Mouse (Mus musculus) layer of hippocampus, adult 11-12 months (tissue): ENCODE measurements around the gene Wdr62.
"Not testable (repeated sequence)": the region's sequence is repeated elsewhere in the genome, so short reads cannot be mapped to it uniquely, and the experiment has no call there.

Source experiments
- DNase-seq: peaks from one replicate; pipeline ENCODE4 v3.0.0; 2022; ENCODE audit warnings: low spot score

Gene Wdr62

DNA sequence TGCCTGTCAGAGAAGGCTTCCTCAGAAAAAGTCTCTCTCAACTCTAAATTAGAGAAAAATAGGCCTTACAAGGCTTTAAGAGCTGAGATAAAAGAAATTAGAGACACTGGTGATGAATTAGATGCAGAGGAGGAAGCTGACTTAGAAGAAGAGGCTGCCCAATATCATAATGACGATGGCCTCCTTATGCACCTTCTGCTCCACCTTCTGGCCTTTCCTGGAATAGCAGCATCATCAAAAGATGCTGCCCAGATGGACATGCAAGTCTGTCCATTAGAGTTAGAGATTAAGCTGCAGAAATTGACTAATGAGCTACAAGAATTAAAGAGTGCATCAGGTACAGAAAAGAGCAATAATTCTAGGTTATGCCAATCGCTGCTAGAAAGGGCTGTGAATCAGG lies 74.8 kb downstream of the Wdr62 start:
- DNase-seq, result peak; percentile 74

DNA sequence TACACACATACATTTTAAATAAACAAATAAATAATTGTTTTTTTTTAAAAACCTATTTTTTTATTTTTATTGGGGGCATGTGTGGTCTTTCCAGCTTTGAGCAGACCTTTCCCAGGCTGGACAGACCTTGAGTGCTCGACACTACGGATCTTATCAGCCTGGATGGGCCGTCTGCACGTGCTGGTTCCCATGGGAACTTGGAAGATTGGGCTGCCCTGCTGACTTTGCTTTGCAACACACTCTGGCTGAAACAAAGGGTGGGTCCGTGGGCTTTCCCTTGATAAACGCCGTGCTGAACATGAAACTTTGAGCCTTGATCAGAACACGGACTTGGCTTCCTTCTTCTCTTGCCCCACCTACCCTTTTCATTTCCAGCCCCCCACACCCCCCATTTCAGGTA lies 75.8 kb downstream of the Wdr62 start:
- DNase-seq, result no peak

DNA sequence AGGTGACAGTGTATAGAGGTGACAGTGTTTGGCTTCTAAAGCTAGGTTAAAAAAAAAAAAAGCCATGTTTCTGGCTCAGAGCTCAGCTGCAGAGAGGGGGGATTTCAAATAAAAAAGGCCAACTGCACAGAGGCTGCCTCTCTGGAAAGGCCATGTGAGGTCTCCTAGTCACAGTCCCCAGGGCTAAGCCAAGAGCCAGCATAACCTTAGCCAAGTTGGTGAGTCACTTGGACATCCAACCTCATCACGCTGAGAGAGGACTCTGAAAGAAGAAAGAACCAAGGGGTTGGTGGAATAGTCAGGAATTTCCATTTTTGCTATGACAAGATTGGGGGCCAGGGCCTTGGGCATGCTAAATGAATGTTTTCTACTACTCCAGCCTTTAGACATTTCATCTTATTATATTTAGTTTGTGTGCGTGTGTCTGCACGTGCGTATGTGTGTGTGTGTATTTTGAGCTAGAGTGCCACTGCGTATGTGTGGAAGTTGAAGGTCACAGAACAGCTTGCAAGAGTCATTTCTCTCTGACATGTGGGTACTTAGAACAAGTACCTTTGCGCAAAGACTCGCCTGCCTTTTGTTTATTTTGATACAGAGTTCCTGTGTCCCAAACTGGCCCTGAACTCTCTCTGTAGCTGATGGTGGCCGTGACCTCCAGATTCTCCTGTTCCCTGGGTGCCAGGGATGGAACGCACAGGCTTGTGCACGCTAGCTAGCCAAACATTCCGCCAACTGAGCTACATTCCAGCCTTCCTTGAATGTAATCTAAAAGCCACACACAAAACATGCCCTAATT lies 77.1 kb downstream of the Wdr62 start:
- DNase-seq, result no peak

DNA sequence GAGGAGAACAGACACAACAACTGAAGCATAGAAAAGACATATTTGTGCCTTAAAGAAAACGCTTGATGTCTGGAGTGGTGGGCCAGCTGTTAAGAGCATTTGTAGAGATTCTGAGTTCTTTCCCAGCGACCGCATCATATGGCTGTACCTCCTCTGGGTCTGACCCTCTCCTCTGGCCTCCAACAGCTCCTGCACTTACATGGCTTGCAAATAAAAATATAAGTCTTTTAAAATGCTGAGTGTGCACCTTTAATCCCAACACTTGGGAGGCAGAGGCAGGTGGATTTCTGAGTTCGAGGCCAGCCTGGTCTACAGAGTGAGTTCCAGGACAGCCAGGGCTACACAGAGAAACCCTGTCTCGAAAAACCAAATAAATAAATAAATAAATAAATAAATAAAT lies 79.6 kb downstream of the Wdr62 start:
- not testable (repeated sequence) for DNase-seq

DNA sequence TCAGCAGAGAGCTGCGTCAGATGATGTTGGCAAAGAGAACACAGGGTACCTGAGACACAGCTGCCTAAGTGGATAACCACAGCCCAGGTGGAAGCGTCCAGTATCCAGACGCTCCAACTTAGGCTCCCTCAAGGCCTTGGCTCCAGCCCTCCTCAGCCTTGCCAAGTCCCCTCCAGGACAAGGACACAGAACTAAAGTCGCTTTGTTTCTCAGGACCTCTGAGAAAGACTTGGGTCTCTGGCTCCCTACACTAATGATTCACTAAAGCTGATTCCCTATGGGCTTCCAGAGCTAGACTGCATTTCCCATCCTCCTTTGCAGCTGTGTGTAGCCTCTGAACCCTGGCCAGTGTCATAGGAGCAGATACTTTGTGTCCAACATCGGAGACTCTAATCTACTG lies 80.0 kb downstream of the Wdr62 start:
- DNase-seq, result no peak

DNA sequence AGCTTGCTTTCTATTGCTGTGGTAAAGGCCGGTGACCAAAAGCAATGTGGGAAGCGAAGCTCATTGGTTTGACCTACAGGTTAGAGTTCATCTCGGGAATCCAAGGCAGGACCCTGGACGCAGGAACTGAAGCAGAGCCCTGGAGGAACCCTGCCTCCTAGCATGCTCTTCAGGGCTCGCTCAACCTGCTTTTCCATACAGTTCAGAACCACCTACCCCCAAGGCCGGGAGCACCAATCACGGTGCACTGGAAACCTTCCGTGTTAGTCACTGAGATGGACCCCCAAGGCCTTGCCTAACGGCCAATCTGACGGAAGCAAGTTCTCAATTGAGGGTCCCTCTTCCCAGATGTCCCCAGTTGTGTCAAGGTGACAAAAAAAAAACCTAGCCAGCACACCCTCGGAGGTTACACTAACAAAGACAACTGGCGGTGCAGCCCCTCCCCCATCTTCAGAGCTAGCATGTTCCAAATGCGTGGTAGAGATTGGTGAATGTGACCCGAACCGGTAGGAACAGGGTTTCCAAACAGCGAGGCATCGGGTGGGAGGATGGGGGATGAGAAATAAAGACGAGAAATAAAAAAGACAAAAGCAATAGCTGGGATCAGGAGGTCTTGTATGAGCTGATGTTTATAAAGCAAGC lies 80.6 kb downstream of the Wdr62 start:
- DNase-seq, result no peak

DNA sequence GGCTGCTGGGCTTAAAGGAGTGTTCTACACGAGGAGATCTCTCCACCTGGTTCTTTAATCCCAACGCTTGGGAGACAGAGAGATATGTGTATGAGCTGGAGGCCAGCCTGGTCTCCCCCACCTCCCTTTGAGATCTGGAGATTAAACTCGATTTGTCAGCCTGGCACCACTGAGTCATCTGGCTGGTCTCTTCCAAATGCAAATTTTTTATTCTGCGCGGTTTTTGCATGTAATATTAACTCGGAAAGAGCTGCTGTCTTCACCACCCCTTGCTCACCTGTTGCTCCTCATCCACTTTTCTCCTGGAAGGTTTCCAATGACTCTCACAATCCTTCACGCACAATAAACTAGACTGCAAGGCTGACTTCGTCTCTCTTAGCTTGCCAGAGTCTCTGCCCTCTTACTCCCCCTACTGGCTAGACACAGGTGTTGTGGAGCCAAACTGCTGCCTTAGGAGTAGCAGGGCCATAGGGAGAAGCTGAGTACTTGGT lies 81.7 kb downstream of the Wdr62 start, which contains the start of gene Capns1:
Gene Capns1 (minus strand): TSS at position 331 of the 491 bp plus-strand sequence.
- DNase-seq, result peak; percentile 57

DNA sequence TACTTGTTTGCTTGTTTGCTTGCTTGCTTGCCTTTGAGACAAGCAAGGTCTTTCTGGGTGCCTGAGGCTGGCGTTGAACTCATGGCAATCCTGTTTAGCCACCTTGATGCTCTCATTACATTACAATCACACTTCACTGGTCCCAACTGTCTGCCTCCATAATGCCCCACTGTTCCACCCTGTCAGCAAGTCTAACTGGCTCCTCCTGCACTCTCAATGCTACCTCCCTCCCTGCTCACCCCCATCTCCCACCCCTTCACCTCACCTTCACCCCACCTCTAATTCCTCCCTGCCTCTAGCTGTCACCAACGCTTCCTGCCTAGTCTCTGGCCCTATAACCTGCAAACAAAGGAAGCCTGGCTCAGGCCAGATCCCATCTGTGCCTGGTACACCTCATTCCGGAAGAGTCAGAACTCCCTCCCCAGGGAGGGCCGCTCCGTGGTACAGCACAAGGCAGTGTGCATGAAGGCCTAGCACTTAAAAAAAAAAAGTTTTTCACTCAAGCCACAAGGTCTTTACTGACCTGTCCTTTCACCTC lies 82.6 kb downstream of the Wdr62 start:
- DNase-seq, result no peak

DNA sequence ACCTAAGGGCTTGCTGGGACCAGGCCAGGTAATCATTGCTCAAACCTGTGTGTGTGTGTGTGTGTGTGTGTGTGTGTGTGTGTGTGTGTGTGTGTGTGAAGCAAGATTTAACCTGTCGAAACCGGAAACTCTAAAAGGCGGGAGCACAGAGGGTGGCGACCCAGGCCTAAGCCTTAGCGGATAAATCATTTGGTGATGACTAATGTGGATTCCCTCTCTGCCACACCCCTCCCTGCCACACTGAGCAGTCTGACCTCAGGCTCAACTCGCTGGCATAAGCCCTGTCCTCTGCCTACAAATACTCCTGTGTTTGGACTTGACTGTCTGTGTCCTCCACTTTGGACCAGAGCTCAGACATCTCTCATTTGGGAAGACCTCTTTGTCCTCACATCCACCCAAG lies 84.0 kb downstream of the Wdr62 start:
- no peak for DNase-seq

DNA sequence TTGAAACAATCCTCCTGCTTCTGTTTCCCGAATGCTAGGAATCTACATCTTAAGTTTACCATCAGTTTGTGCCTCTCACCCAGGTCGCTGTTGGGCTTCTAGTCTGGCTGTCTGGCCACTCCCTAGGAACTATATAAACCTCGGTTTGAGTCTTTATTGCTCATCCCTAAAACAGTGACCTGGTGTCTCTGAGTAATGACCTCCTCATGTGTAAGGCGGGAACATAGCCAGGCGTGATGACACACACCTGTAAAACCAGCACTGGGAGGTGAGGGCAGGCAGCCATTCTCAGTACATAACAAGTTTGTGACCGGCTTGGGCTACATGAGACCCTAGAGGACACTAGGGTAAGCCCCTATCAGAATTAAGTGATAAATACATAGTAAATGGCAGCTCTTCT lies 84.8 kb downstream of the Wdr62 start:
- DNase-seq, result no peak

DNA sequence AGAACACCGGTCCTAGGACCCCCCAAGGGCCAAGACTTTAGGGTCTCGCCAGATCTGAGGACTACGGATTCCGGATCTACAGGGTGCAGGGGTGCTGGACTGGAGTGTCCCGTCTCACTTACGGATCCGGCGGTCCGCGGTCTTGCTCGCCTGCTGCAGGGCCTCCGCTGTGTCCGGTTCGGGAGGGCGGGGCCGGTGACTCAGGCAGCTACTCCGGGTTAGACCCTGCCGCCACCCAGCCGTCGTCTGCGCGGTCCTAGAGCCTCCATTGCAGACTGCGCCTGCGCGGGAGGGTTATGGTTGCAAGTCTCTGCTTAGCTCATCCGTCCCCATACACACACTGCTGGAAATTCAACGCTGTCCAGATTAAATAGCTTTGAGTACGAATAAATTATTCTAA lies 85.3 kb downstream of the Wdr62 start:
- DNase-seq, result peak; percentile 94

DNA sequence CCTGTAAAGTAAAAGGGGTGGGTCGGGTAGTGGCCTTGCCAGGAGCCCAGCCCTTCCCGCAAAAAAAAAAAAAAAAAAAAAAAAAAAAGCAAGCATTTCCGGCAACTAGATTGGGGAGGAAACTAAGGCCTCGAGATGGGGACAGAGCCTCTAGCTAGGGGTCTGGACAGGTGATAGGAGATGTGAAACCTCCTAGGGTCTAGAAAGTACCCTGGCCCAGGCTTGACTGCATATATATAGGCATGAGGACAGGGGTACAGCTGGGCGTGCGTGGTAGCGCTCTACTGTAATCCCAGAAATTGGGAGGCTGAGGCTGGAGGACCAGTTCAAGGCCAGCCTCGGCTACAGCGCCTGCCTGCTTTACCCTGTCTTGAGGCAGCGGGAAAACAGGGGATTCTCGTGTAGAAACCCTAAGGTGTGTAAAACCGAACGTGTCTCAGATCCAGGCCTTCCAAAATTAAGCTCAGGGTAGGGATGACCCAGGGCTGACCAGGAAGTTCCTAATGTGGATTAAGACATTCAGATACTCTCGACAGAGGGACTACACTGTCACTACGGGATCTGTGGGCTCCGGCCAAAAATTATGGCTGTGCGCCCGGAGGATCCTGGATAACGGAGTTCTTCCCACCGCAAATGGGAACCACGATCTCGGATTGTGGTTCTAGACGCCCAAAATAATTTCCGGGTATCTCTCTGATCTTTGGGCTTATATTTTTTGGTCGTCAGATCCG lies 86.0 kb downstream of the Wdr62 start:
- peak; percentile 46 for DNase-seq

DNA sequence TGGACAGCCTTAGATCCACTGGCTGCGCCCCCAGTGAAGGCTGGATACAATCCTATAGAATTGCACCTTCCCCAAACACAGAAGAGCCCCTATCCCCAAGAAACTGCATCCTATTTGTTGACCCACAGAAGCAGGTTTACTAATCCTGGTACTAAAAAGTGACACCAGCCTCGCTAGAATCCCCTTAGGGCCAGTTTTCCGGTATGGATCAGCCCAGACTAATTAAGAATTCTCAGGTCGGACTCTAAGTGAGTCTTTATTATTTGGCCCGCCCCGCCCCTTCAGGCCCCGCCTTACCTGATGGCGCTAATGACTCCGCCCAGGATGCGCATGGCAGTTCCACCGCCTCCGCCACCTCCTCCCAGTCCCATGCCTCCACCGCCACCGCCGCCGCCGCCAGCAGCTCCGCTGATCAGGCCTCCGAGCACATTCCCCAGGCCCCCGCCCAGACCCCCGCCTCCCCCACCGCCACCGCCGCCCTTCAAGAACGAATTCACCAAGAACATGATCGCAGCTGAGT lies 86.6 kb downstream of the Wdr62 start:
- DNase-seq, result peak; percentile 82

DNA sequence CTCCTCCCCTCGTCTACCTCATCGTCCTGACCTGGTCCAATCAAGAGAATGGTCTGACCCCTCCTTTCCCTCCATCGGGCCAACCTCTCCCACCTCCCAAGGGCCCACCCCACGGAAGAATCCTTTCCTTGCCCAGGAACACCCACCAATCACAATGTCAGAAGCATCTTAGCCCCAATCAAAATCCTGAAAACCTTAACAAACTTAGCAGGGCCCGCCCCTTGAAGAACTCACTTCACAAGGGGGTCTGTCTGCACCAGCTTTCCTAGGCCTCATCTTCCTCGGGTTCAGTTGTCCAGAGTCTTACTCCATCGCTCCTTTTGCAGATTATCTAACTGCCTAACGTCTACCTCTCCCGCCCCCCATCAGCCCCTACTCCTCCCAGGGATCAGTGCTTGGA lies 87.2 kb downstream of the Wdr62 start:
- DNase-seq, result no peak

DNA sequence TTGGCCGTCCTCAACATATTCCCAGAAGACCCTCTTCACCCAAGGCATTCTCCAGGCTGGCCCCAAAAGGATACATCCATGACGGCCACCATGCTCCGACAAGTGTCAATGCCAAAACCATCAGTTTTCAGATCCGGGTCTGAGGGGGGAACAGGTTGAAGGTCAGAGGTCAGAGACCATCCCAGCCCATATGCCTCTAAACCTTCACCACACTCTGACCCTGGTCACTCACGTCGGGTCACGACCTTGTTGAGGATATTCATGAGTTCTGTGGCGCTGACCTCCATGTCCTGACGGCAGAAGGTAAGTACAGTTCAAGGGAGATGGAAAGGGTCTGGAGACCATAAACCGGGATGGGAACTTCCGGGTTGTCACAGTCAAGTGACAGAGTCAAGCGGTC lies 88.1 kb downstream of the Wdr62 start:
- DNase-seq, result no peak
